Mouse (Mus musculus) left cerebral cortex, postnatal 36 days (tissue): ENCODE measurements at regions not wholly inside any gene's neighbourhood (a gene's known extent, or its start where the extent isn't known, plus 50 kb on each side); places are given as distances from the start of the nearest gene placed in this dataset.

Experiments
- DNase-seq, 2 experiments: peaks; one replicate each; pipeline ENCODE4 v3.0.0; 2021 to 2022; ENCODE audit warnings: low spot score in 2 of 2, mixed read lengths in 1 of 2
- intact Hi-C: fragments of 180-260 bp; cut with DNase I; formaldehyde crosslinking; loops from one replicate; pipeline ENCODE4 v1.15.1; 2025

- intact Hi-C loops = no loop called here
- no peak for DNase-seq
Measured at GRCm38 (mm10) chr2:114935436-114935835, 280.7 kb upstream of the Dph6 start.

GRCm38 (mm10) chr2:114938416-114939147 is 283.8 kb upstream of the Dph6 start:
- no peak for DNase-seq
- intact Hi-C loops = no loop called here

- no peak for DNase-seq
- intact Hi-C loops = no loop called here
Measured at GRCm38 (mm10) chr2:114966111-114966510, 311.3 kb upstream of the Dph6 start.

- intact Hi-C loops = no loop called here
- DNase-seq = no peak
Measured at GRCm38 (mm10) chr2:114968651-114969050, 313.9 kb upstream of the Dph6 start.

GRCm38 (mm10) chr2:114993419-114993818 is 338.7 kb upstream of the Dph6 start:
- intact Hi-C loops = no loop called here
- DNase-seq = no peak

- intact Hi-C loops = no loop called here
- DNase-seq = no peak
Measured at GRCm38 (mm10) chr2:114993882-114994281, 339.1 kb upstream of the Dph6 start.

- intact Hi-C loops = no loop called here
- no peak for DNase-seq
Measured at GRCm38 (mm10) chr2:114994691-114995347, 340.1 kb upstream of the Dph6 start.

- intact Hi-C loops = no loop called here
- DNase-seq = no peak
Measured at GRCm38 (mm10) chr2:115013916-115014315, 359.2 kb upstream of the Dph6 start.

- DNase-seq = no peak
- intact Hi-C loops = no loop called here
Measured at GRCm38 (mm10) chr2:115026777-115027176, 372.0 kb upstream of the Dph6 start.

- no peak for DNase-seq
Measured at GRCm38 (mm10) chr2:115031134-115031533, 376.4 kb upstream of the Dph6 start.

GRCm38 (mm10) chr2:115036205-115036604 is 381.4 kb upstream of the Dph6 start:
- no peak for DNase-seq
- intact Hi-C loops = no loop called here

More at GRCm38 (mm10) chr2:115031134-115031533, 376.4 kb upstream of the Dph6 start:
- intact Hi-C loops = no loop called here

GRCm38 (mm10) chr2:115042299-115042785 is 387.6 kb upstream of the Dph6 start:
- DNase-seq = peak in 1 of 2 experiments; percentile 9

GRCm38 (mm10) chr2:115056327-115057070 is 401.7 kb upstream of the Dph6 start:
- intact Hi-C loops = no loop called here
- no peak for DNase-seq

More at GRCm38 (mm10) chr2:115042299-115042785, 387.6 kb upstream of the Dph6 start:
- intact Hi-C loops = no loop called here

- no peak for DNase-seq
- intact Hi-C loops = no loop called here
Measured at GRCm38 (mm10) chr2:115057200-115057599, 402.4 kb upstream of the Dph6 start.

GRCm38 (mm10) chr2:115067489-115068163 is 412.9 kb upstream of the Dph6 start:
- no peak for DNase-seq

GRCm38 (mm10) chr2:115069704-115070103 is 414.9 kb upstream of the Dph6 start:
- intact Hi-C loops = no loop called here
- no peak for DNase-seq

More at GRCm38 (mm10) chr2:115067489-115068163, 412.9 kb upstream of the Dph6 start:
- intact Hi-C loops = no loop called here

GRCm38 (mm10) chr2:115070123-115070522 is 415.4 kb upstream of the Dph6 start:
- intact Hi-C loops = no loop called here
- no peak for DNase-seq

- peak in 1 of 2 experiments; percentile 14 for DNase-seq
- intact Hi-C loops = no loop called here
Measured at GRCm38 (mm10) chr2:115070666-115071065, 415.9 kb upstream of the Dph6 start.

- intact Hi-C loops = no loop called here
- no peak for DNase-seq
Measured at GRCm38 (mm10) chr2:115081563-115082291, 427.0 kb upstream of the Dph6 start.
